Mouse (Mus musculus) thymus, postnatal 0 days (tissue): ENCODE data around the gene Dock2. TPM values are rescaled to one million over a fixed set of nuclear protein-coding genes. Genes with fewer than 3 reads are reported as not detected.
"Not testable (repeated sequence)": the region's sequence is repeated elsewhere in the genome, so short reads cannot be mapped to it uniquely, and the experiment has no call there.

Experiments used
- DNase-seq: peaks from one replicate; pipeline ENCODE4 v3.0.0-alpha.2; 2015; ENCODE audit warnings: low spot score
- polyA plus RNA-seq: library from polyadenylated mRNA; unstranded; fragments of >200 nt; fragmentation: Nextera tagmentation; extraction: Ambion mirVana; gene quantifications from 2 replicates; pipeline ENCODE4 v1.2.1, GENCODE M21; 2015

Gene Dock2
- polyA plus RNA-seq, result 47.7 and 56.7 TPM in 2 replicates

- DNase-seq, result peak; percentile 85
Observed at GRCm38 (mm10) chr11:34783587-34784043, at the start of gene Dock2. TSS of gene Dock2 (minus strand) at chr11:34783892.

DNA sequence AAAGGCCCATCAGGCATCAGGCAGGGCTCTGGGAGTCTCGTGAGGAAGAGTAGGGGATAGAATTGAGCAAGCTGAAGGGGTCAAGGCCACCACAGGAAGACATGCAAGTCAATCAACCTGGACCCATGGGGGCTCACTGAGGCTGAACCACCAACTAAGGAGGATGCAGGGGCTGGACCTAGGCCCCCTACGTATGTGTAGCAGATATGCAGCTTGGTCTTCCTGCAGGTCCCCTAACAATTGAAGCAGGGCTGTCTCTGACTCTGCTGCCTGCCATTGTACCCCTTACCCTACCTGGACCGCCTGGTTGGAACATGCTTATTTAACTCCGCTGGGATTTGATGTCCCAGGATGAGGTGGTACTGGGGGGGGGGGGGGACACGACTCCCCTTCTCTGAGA lies 49.0 kb upstream of the Dock2 start:
- DNase-seq, result peak; percentile 6

DNA sequence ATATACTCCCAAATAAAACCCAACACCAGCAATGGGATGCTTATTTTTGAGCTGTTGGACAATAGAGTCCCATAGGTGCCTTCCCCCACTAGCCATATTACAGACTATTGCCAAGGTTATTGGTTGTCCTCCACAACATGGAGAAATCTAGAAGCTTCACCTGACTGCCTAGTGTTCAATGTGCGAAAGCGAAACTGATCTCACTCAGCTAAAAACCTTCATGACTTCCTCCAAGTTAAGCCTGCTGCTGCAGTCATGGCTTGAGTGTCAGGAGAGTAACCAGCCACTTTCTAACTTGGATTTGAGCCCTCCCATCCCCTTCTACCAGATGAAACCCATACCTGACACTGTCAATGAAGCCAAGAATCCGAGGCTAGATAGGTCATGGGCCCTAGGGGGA lies 44.1 kb upstream of the Dock2 start:
- no peak for DNase-seq

DNA sequence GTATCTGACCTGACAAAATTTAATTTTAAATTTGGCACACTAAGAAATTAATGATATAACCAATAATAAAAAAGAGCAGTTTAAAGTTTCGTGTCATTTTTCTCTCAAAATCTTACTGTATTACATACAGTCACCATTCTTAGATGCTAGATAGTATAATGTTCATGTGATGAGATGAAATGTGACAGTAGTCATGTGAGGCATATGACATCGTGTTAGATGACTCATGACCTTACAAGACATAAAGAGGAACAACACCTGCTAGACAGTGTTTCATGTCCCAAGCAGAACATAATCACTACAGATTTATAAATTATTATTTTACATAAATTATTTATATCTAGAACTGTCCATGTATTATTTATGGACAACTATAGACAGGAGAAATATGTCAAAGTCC lies 43.2 kb upstream of the Dock2 start:
- DNase-seq, result no peak

DNA sequence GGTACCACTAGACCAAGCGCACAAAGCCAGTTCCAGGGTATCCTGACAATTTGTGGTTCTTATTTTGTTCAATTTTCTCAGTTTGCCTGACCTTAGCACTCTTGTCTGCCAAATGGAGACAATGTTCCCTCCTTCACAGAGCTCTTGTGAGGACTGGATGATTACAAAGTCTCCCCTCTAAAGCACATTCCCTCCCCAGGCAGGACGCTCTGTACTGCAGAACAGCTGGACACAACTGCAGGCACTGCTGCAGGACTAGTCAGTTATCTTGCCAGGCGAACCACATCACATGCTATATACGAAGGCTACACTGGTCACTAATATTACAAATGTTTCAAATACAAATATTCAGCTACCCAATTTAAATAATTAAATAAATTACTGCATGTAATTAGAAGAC lies 41.1 kb upstream of the Dock2 start:
- DNase-seq, result no peak

DNA sequence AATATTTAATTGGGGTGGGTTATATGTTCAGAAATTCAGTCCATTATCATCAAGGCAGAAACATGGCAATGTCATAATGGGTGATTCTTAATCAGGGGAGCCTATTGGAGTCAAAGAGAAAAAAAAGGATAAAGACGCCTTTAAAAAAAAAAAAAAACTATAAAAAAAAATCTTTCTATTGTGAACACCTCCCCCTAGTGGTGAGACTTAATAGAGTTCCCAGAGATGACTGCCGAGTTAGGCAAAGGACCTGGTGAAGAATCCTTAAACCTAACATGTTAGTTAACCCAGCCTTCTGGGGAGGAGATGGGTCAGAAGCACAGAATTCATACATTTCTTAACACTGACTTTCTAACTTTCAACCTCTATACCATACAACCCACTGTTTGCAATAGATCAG lies 31.1 kb upstream of the Dock2 start:
- peak; percentile 68 for DNase-seq

- DNase-seq, result no peak
Observed at GRCm38 (mm10) chr11:34814319-34814718, 30.6 kb upstream of the Dock2 start.

DNA sequence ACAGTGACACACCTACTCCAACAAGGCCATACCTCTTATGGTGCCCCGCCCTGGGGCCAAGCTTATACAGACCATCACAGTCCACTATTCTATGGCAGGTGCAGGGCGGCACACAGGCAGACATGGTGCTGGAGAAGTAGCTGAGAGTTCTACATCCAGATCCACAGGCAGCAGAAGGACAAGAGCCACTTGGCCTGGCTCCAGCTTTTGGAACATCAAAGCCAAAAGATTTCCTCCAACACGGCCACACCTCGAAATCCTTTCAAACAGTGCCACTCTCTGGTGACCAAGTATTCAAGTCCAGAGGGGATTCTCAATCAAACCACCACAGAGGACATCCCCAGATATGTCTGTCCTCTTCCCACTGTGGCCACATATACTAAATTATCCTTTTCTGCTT lies 21.3 kb upstream of the Dock2 start:
- DNase-seq, result not testable (repeated sequence)

- DNase-seq, result not testable (repeated sequence)
Observed at GRCm38 (mm10) chr11:34798066-34798465, 14.4 kb upstream of the Dock2 start.

DNA sequence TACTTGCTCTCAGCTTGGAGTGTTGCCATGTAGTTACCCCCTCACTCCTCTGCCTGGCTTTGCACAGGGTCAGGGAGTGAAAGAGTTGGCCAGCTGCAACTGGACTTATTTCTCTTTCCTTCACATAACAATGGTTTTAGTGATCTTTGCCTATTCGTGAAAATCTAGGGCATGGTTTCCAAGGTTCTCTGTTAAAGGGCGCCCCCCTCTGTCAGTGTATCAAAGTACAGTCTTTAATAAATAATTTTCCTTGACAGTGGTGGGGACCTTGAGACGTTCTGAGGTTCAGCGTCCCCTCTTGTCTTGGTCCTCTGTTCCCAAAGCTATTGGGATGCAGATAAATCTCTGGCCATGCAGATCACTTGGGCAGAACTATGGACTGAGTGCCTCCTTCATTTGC lies 12.4 kb upstream of the Dock2 start:
- DNase-seq, result peak; percentile 64

- DNase-seq, result no peak
Observed at GRCm38 (mm10) chr11:34791872-34792271, 8.2 kb upstream of the Dock2 start.

DNA sequence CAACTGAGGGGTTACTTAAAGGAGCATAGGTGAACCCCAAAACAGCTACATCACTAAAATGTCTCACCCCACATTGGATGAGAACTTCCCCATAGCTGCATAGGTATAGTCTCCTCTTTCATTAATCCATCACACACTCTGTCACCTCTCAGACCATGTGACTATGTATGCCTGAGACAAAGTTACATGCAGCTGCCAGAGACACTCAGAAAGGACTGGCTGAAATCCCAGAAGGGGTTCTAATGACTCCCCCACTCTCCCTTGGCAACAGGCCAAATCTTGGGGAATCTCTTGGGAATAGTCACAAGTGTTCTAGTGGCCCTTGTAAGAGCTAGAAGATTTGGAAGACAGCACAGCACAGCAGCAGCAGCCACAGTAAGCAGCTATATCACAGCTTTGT lies 1.2 kb upstream of the Dock2 start:
- DNase-seq, result no peak

DNA sequence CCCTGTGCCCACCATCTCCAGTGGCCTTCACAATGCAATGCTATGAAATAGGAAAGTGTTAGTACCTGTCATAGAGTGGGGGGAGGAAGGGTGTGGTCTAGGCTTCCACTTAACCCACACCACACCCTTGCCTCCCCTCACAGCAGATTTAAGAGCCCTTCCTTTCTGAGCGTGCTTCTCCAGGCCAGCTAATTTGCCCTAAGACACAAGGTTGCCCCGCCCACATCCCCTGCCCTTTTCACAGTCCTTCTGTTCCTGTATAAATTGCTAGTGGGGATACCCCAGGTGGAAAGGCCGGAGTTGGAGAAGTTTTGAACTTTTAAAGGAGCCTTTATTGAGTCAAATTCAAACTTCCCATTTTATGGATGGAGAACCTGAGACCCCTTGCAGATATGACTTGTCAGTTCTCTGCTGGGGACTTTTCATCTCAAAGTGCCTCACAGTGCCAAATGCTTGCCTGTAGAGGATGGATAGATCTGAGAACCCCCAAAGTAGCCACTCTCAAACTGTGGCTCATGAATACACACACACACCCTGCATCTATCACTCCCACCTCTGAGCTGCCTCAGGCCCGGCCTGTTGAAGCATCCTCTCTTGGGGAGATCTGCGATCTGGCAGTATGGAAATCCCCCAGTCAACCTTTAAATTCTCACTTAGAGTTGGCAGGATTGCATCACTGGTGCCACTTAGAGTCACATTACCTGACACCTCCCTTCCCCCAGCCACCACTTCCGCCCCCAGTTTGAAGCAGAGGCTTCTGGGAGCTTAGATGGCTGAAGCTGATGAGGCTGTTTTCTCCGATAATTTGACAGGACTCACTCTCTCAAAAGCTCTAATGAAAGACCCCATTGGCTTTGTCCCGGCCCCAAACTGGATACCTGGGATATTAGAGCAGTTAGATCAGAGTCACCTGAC lies 919 bp downstream of the Dock2 start:
- peak; percentile 88 for DNase-seq

DNA sequence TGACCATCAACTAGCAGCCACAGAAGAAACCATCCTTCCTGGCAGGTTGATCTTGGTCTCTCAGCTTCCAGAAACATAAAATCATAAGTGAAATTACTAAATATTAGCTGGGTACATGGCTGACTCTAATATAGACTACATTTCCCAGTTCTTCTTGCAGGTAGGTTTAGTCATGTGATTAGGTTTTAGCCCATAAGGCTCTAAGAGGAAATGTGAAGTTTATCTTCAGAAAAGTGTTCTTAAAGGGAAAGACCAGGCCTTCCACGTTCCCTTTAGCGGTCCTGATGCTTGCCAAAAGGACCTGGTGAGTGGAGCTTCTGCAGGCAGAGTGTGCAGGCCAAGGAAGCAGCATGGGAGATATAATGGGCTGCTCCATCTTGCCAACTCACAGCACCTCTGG lies 2.9 kb downstream of the Dock2 start:
- DNase-seq, result no peak

- no peak for DNase-seq
Observed at GRCm38 (mm10) chr11:34779966-34780365, 3.7 kb downstream of the Dock2 start.

GRCm38 (mm10) chr11:34778351-34778750 lies 5.3 kb downstream of the Dock2 start:
- no peak for DNase-seq

DNA sequence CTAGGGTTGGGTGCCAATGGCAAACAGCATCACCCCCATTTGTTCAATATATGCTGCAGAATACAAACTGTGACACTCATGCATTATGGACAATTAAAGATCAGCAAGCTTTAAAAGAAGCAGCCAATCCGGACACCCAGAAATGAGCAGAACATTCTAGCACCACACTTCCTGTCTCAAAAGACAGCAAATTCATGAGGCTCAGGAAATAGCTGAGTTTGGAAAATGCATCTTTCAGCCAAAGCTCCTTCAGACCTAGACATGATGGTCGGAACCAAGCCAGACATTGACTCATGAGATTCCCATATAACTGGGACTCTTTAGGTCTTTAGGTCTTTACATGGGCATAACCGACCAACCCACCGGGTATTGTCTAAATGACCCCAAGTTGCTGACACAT lies 6.2 kb downstream of the Dock2 start:
- DNase-seq, result no peak

DNA sequence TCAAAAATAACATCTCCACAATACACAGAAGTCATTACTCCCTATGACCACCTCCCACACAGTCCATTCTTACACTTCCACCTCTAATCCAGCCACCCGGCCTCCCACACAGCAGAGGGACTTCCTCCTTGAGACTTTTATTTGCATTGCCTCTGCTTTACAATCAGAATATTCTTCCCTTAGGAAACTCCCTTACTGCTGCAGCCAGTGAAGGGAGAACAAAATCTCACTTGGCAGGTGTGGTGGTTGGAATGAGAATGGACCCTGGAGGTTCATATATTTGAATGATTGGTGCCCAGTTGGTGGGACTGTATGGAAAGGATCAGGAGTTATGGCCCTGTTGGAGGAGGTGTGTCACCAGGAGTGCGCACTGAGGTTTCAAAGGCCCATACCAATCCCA lies 7.6 kb downstream of the Dock2 start:
- DNase-seq, result no peak

- no peak for DNase-seq
Observed at GRCm38 (mm10) chr11:34774636-34775035, 9.1 kb downstream of the Dock2 start.

- no peak for DNase-seq
Observed at GRCm38 (mm10) chr11:34773304-34773895, 10.3 kb downstream of the Dock2 start.

- peak; percentile 53 for DNase-seq
Observed at GRCm38 (mm10) chr11:34771221-34771986, 12.3 kb downstream of the Dock2 start.

- DNase-seq, result peak; percentile 64
Observed at GRCm38 (mm10) chr11:34770666-34771065, 13.0 kb downstream of the Dock2 start.
